Mouse (Mus musculus): Measurements from ENCODE around the gene Kctd12. TPM values are rescaled to one million over a fixed set of nuclear protein-coding genes. Genes with fewer than 3 reads are reported as not detected.

Gene Kctd12
- polyA plus RNA-seq, 1 experiment, result not detected

DNA sequence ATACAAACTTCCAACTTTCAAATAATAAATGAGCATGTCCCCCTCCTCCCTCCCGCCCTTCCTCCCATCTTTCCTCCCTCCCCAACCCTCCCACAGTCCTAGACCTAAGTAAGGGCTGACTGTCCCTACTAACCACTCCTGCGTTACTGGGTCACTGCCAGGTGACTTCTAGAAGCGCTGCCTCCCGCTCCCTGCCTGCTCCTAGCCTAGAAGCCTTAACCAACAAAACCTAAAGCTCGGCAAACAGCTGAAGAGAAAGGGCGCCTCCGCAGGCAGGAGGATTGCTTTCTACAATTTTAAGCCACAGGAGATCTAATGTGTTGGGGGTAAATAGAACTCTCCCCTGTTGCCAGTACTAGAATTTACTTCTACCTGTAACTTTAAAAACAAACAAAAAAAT, 2.0 kb downstream of the Kctd12 start:
- no peak overlapping the region for H3K4me2 ChIP-seq (ENCODE audit: low read depth)
- peaks cover 6% of the 10 kb centered on the region for H3K27me3 ChIP-seq (ENCODE audit: control insufficient read depth, insufficient read depth, insufficient read length)
- H3K79me2 ChIP-seq (ENCODE audit: control insufficient read depth, insufficient read depth), result no peaks in the 10 kb centered on the region
- no peak overlapping the region for H3K4me3 ChIP-seq
- H3K36me3 ChIP-seq (ENCODE audit: control insufficient read depth, insufficient read depth), result no peaks in the 10 kb centered on the region
- no peak overlapping the region for H3ac ChIP-seq (ENCODE audit: control insufficient read depth, insufficient read length)
- no peak for TF ChIP-seq CEBPB (IDR thresholded peaks at IDR 0.05; ENCODE audit: insufficient read depth, poor library complexity, severe bottlenecking)

GRCm38 (mm10) chr14:102979831-102980230, 2.6 kb downstream of the Kctd12 start:
- H3ac ChIP-seq (ENCODE audit: control insufficient read depth, insufficient read length), result no peak overlapping the region
- no peak for TF ChIP-seq USF1 (IDR thresholded peaks at IDR 0.05; ENCODE audit: low read depth)
- no peak for TF ChIP-seq POLR2A (IDR thresholded peaks at IDR 0.05; ENCODE audit: insufficient read length, low read depth)
- no peak for TF ChIP-seq MYOG (IDR thresholded peaks at IDR 0.05; ENCODE audit: control insufficient read depth in 1 of 3, insufficient read depth in 1 of 3, insufficient read length in 2 of 3, low read depth in 2 of 3)
- TF ChIP-seq REST (IDR thresholded peaks at IDR 0.05; ENCODE audit: insufficient read depth, insufficient read length), result no peak
- no peak for TF ChIP-seq POLR2AphosphoS2 (IDR thresholded peaks at IDR 0.05; ENCODE audit: insufficient read length, low read depth)
- TF ChIP-seq CEBPB (IDR thresholded peaks at IDR 0.05; ENCODE audit: insufficient read depth, poor library complexity, severe bottlenecking), result no peak
- TF ChIP-seq MYOD1 (IDR thresholded peaks at IDR 0.05; ENCODE audit: control insufficient read depth in 1 of 3, insufficient read length in 2 of 3, low read depth in 2 of 3), result no peak
- H3K4me2 ChIP-seq (ENCODE audit: low read depth), result no peak overlapping the region
- H3K36me3 ChIP-seq (ENCODE audit: control insufficient read depth, insufficient read depth), result no peaks in the 10 kb centered on the region
- peaks cover 6% of the 10 kb centered on the region for H3K27me3 ChIP-seq (ENCODE audit: control insufficient read depth, insufficient read depth, insufficient read length)
- no peaks in the 10 kb centered on the region for H3K79me2 ChIP-seq (ENCODE audit: control insufficient read depth, insufficient read depth)
- no peak overlapping the region for H3K4me3 ChIP-seq

DNA sequence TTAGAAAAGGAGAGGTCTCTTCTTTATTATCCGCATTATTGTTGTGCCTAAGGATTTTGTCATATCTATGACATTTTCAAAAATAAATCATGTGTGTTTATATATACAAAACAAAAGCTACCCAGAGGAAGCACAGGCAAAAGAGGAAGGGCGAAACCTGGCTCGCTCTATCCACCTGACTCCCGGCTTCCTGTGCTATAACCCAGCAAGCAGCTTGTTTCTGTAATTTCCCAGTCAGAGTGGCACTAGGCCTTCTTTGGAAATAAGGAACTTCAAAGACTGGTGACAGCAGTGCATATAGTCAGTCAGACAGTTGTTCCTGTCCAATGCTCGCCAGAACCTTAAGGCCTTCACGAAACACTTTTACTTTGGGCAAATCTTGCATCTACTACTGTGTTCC, 6.6 kb downstream of the Kctd12 start:
- no peaks in the 10 kb centered on the region for H3K27me3 ChIP-seq (ENCODE audit: control insufficient read depth, insufficient read depth, insufficient read length)
- no peaks in the 10 kb centered on the region for H3K79me2 ChIP-seq (ENCODE audit: control insufficient read depth, insufficient read depth)
- H3K4me3 ChIP-seq, result no peak overlapping the region
- H3ac ChIP-seq (ENCODE audit: control insufficient read depth, insufficient read length), result no peak overlapping the region
- no peak overlapping the region for H3K4me2 ChIP-seq (ENCODE audit: low read depth)
- TF ChIP-seq POLR2AphosphoS2 (IDR thresholded peaks at IDR 0.05; ENCODE audit: insufficient read length, low read depth), result no peak
- TF ChIP-seq MYOG (IDR thresholded peaks at IDR 0.05; ENCODE audit: control insufficient read depth in 1 of 3, insufficient read depth in 1 of 3, insufficient read length in 2 of 3, low read depth in 2 of 3), result no peak
- TF ChIP-seq USF1 (IDR thresholded peaks at IDR 0.05; ENCODE audit: low read depth), result no peak
- TF ChIP-seq MAX (IDR thresholded peaks at IDR 0.05; ENCODE audit: low read depth), result no peak
- no peak for TF ChIP-seq TCF3 (IDR thresholded peaks at IDR 0.05; ENCODE audit: insufficient read length, low read depth)
- no peak for TF ChIP-seq E2F4 (IDR thresholded peaks at IDR 0.05; ENCODE audit: insufficient read depth)
- no peak for TF ChIP-seq MYOD1 (IDR thresholded peaks at IDR 0.05; ENCODE audit: control insufficient read depth in 1 of 3, insufficient read length in 2 of 3, low read depth in 2 of 3)
- no peak for TF ChIP-seq TCF12 (IDR thresholded peaks at IDR 0.05; ENCODE audit: insufficient read depth, poor library complexity, severe bottlenecking)
- TF ChIP-seq POLR2A (IDR thresholded peaks at IDR 0.05; ENCODE audit: insufficient read length, low read depth), result no peak
- TF ChIP-seq REST (IDR thresholded peaks at IDR 0.05; ENCODE audit: insufficient read depth, insufficient read length), result no peak
- TF ChIP-seq CEBPB (IDR thresholded peaks at IDR 0.05; ENCODE audit: insufficient read depth, poor library complexity, severe bottlenecking), result no peak
- no peak for TF ChIP-seq SRF (IDR thresholded peaks at IDR 0.05; ENCODE audit: control insufficient read depth, insufficient read length, low read depth)
- H3K36me3 ChIP-seq (ENCODE audit: control insufficient read depth, insufficient read depth), result no peaks in the 10 kb centered on the region

GRCm38 (mm10) chr14:102968824-102969223, 13.6 kb downstream of the Kctd12 start:
- Histone ChIP-seq H3ac (ENCODE audit: control insufficient read depth, insufficient read length) (no peak overlapping the region), H3K4me2 (ENCODE audit: low read depth) (no peak overlapping the region), H3K36me3 (ENCODE audit: control insufficient read depth, insufficient read depth) (no peaks in the 10 kb centered on the region), H3K4me3 (no peak overlapping the region), H3K27me3 (ENCODE audit: control insufficient read depth, insufficient read depth, insufficient read length) (no peaks in the 10 kb centered on the region), H3K79me2 (ENCODE audit: control insufficient read depth, insufficient read depth) (no peaks in the 10 kb centered on the region)
- no peak for TF ChIP-seq MYOD1 (IDR thresholded peaks at IDR 0.05; ENCODE audit: control insufficient read depth in 1 of 3, insufficient read length in 2 of 3, low read depth in 2 of 3)
- TF ChIP-seq SRF (IDR thresholded peaks at IDR 0.05; ENCODE audit: control insufficient read depth, insufficient read length, low read depth), result no peak
- TF ChIP-seq TCF12 (IDR thresholded peaks at IDR 0.05; ENCODE audit: insufficient read depth, poor library complexity, severe bottlenecking), result no peak
- TF ChIP-seq TCF3 (IDR thresholded peaks at IDR 0.05; ENCODE audit: insufficient read length, low read depth), result no peak
- no peak for TF ChIP-seq USF1 (IDR thresholded peaks at IDR 0.05; ENCODE audit: low read depth)
- no peak for TF ChIP-seq MYOG (IDR thresholded peaks at IDR 0.05; ENCODE audit: control insufficient read depth in 1 of 3, insufficient read depth in 1 of 3, insufficient read length in 2 of 3, low read depth in 2 of 3)
- no peak for TF ChIP-seq CEBPB (IDR thresholded peaks at IDR 0.05; ENCODE audit: insufficient read depth, poor library complexity, severe bottlenecking)
- no peak for TF ChIP-seq POLR2A (IDR thresholded peaks at IDR 0.05; ENCODE audit: insufficient read length, low read depth)
- no peak for TF ChIP-seq POLR2AphosphoS2 (IDR thresholded peaks at IDR 0.05; ENCODE audit: insufficient read length, low read depth)
- no peak for TF ChIP-seq REST (IDR thresholded peaks at IDR 0.05; ENCODE audit: insufficient read depth, insufficient read length)
- TF ChIP-seq MAX (IDR thresholded peaks at IDR 0.05; ENCODE audit: low read depth), result no peak
- TF ChIP-seq E2F4 (IDR thresholded peaks at IDR 0.05; ENCODE audit: insufficient read depth), result no peak

- TF ChIP-seq E2F4 (IDR thresholded peaks at IDR 0.05; ENCODE audit: insufficient read depth), result no peak
- TF ChIP-seq MYOG (IDR thresholded peaks at IDR 0.05; ENCODE audit: control insufficient read depth in 1 of 3, insufficient read depth in 1 of 3, insufficient read length in 2 of 3, low read depth in 2 of 3), result no peak
- no peak for TF ChIP-seq TCF3 (IDR thresholded peaks at IDR 0.05; ENCODE audit: insufficient read length, low read depth)
- Histone ChIP-seq H3K36me3 (ENCODE audit: control insufficient read depth, insufficient read depth) (no peaks in the 10 kb centered on the region), H3K4me3 (no peak overlapping the region), H3K79me2 (ENCODE audit: control insufficient read depth, insufficient read depth) (no peaks in the 10 kb centered on the region), H3ac (ENCODE audit: control insufficient read depth, insufficient read length) (no peak overlapping the region), H3K27me3 (ENCODE audit: control insufficient read depth, insufficient read depth, insufficient read length) (no peaks in the 10 kb centered on the region), H3K4me2 (ENCODE audit: low read depth) (no peak overlapping the region)
These were observed 16.2 kb downstream of the Kctd12 start for GRCm38 (mm10) chr14:102966241-102966640.
